Mouse (Mus musculus) lung, adult 2 months (tissue): ENCODE measurements around the gene Lin28b. TPM values are rescaled to one million over a fixed set of nuclear protein-coding genes. Genes with fewer than 3 reads are reported as not detected.

Source experiments
- DNase-seq: peaks from one replicate; pipeline ENCODE4 v3.0.0; 2022
- H3K4me1 ChIP-seq: fragments of 200-500 bp; 2 replicates; pipeline ENCODE4 v1.6.1; 2011; ENCODE audit warnings: low read length; ENCODE audit not compliant: control insufficient read depth, insufficient read depth
- H3K4me3 ChIP-seq: fragments of 200-500 bp; replicated peaks from 2 replicates; pipeline ENCODE3; 2011; ENCODE audit warnings: low read depth, mild to moderate bottlenecking, control low read depth, low read length; ENCODE audit errors: extremely low read depth
- CTCF ChIP-seq: fragments of 200-500 bp; IDR thresholded peaks from 2 replicates; pipeline ENCODE4 v1.5.1; 2011; ENCODE audit warnings: mild to moderate bottlenecking, low read length, control low read depth; ENCODE audit not compliant: insufficient read depth
- POLR2A ChIP-seq: fragments of 200-500 bp; IDR thresholded peaks from 2 replicates; pipeline ENCODE4 v1.6.1; 2011; ENCODE audit warnings: low read depth, mild to moderate bottlenecking, control low read depth, low read length, borderline replicate concordance; ENCODE audit errors: extremely low read depth
- WGBS: fragments of 180-500 bp; shearing (Covaris S2); methylation state at CpG from one replicate; pipeline ENCODE4 v1.1.7; 2018; 5-methylcytosine and 5-hydroxymethylcytosine counted together
- polyA plus RNA-seq: library from polyadenylated mRNA; depleted of rRNA; stranded (reverse); fragments of >200 nt; gene quantifications from 2 replicates; pipeline ENCODE4 v1.2.3, GENCODE M21; 2012; rRNA removed

The Lin28b gene
- polyA plus RNA-seq, 1 experiment, result not detected

DNA sequence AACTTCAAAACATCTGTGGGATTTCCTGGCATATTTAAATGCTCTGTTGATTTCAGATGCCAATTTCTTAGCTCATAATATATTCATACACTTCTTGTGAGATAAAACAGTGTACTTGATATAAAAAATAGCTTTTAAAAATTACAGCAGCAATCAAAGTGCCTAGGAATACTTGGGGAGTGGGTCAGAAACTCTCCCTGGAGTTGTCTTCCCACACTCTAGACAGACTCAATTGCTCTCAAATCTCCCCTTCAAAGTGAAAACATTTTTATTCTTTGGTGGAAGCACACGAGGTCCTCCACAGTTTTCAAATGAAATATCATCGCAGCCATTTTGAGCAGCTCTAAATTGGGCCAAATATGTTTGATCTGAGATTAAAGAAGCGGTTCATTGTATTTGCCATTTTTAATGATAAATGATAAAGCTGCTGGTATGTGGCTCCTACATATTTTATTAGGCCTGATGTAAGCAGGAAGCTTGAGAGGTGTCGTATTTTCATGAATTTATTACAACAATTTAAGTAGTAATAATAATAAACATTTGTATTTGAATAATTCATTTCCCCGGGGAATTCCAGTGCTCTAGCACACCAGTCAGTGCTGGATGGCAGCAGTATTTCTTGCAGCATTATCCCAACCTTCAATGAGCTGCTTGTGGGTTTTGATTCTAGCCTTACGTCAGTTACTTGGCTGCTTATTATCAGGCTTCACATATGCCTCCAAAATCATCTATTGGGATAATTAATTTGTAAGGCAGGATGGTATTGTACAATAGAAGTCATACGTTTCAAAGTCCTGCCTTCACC is 157.8 kb downstream of the Lin28b start:
- no peaks in the 10 kb centered on the region for H3K4me1 ChIP-seq
- no peak overlapping the region for H3K4me3 ChIP-seq
- 72% methylated on average over 7 of the region's 7 CpGs for WGBS
- no peak for DNase-seq
- TF ChIP-seq CTCF, result no peak
- TF ChIP-seq POLR2A, result no peak

Other genes with a start within 250 kb of the Lin28b start
- gene Bves, start 150.6 kb downstream of the Lin28b start, polyA plus RNA-seq, result 1.1 and 2.0 TPM in 2 replicates
- gene Hace1, start 91.4 kb upstream of the Lin28b start, polyA plus RNA-seq, result 7.6 and 11.2 TPM in 2 replicates